Mouse (Mus musculus): ENCODE data around the gene 2210017I01Rik. TPM values are rescaled to one million over a fixed set of nuclear protein-coding genes. Genes with fewer than 3 reads are reported as not detected.

2210017I01Rik gene
- total RNA-seq (2017), result not detected in 2 replicates

GRCm38 (mm10) chr3:92607392-92607791, at the start of gene 2210017I01Rik:
Gene 2210017I01Rik, minus strand, starts transcription at chr3:92607492.
- ATAC-seq (ENCODE audit: extremely low read depth, insufficient number of reproducible peaks, low FRiP score, poor library complexity, severe bottlenecking), result no peak

- no peak for ATAC-seq (ENCODE audit: extremely low read depth, insufficient number of reproducible peaks, low FRiP score, poor library complexity, severe bottlenecking)
Measured at GRCm38 (mm10) chr3:92656826-92657225, 49.5 kb upstream of the 2210017I01Rik start, which contains the start of gene Lce1b. Gene Lce1b, minus strand, starts transcription at chr3:92656926.

- no peak for ATAC-seq (ENCODE audit: extremely low read depth, insufficient number of reproducible peaks, low FRiP score, poor library complexity, severe bottlenecking)
Measured at GRCm38 (mm10) chr3:92648207-92648606, 40.9 kb upstream of the 2210017I01Rik start, which contains the start of gene Lce1a1. Gene Lce1a1, minus strand, starts transcription at chr3:92648307.

- no peak for ATAC-seq (ENCODE audit: extremely low read depth, insufficient number of reproducible peaks, low FRiP score, poor library complexity, severe bottlenecking)
Measured at GRCm38 (mm10) chr3:92639854-92640253, 32.6 kb upstream of the 2210017I01Rik start.

GRCm38 (mm10) chr3:92638653-92638991, 31.3 kb upstream of the 2210017I01Rik start:
- no peak for ATAC-seq (ENCODE audit: extremely low read depth, insufficient number of reproducible peaks, low FRiP score, poor library complexity, severe bottlenecking)

GRCm38 (mm10) chr3:92637745-92638652, 30.7 kb upstream of the 2210017I01Rik start:
- ATAC-seq (ENCODE audit: extremely low read depth, insufficient number of reproducible peaks, low FRiP score, poor library complexity, severe bottlenecking), result no peak

- no peak for ATAC-seq (ENCODE audit: extremely low read depth, insufficient number of reproducible peaks, low FRiP score, poor library complexity, severe bottlenecking)
Measured at GRCm38 (mm10) chr3:92621560-92621959, 14.3 kb upstream of the 2210017I01Rik start, which contains the start of gene Lce6a. Gene Lce6a, minus strand, starts transcription at chr3:92621660.

- no peak for ATAC-seq (ENCODE audit: extremely low read depth, insufficient number of reproducible peaks, low FRiP score, poor library complexity, severe bottlenecking)
Measured at GRCm38 (mm10) chr3:92609804-92610203, 2.5 kb upstream of the 2210017I01Rik start.

GRCm38 (mm10) chr3:92602169-92602568, 5.1 kb downstream of the 2210017I01Rik start:
- ATAC-seq (ENCODE audit: extremely low read depth, insufficient number of reproducible peaks, low FRiP score, poor library complexity, severe bottlenecking), result no peak

GRCm38 (mm10) chr3:92600456-92600855, 6.8 kb downstream of the 2210017I01Rik start:
- ATAC-seq (ENCODE audit: extremely low read depth, insufficient number of reproducible peaks, low FRiP score, poor library complexity, severe bottlenecking), result no peak

- ATAC-seq (ENCODE audit: extremely low read depth, insufficient number of reproducible peaks, low FRiP score, poor library complexity, severe bottlenecking), result no peak
Measured at GRCm38 (mm10) chr3:92599973-92600372, 7.3 kb downstream of the 2210017I01Rik start.

GRCm38 (mm10) chr3:92598429-92598828, 8.9 kb downstream of the 2210017I01Rik start:
- no peak for ATAC-seq (ENCODE audit: extremely low read depth, insufficient number of reproducible peaks, low FRiP score, poor library complexity, severe bottlenecking)

GRCm38 (mm10) chr3:92588858-92589257, 18.4 kb downstream of the 2210017I01Rik start, which contains the start of gene Smcp:
Gene Smcp, minus strand, starts transcription at chr3:92588997.
- no peak for ATAC-seq (ENCODE audit: extremely low read depth, insufficient number of reproducible peaks, low FRiP score, poor library complexity, severe bottlenecking)

- ATAC-seq (ENCODE audit: extremely low read depth, insufficient number of reproducible peaks, low FRiP score, poor library complexity, severe bottlenecking), result no peak
Measured at GRCm38 (mm10) chr3:92587190-92587589, 20.1 kb downstream of the 2210017I01Rik start.

- ATAC-seq (ENCODE audit: extremely low read depth, insufficient number of reproducible peaks, low FRiP score, poor library complexity, severe bottlenecking), result no peak
Measured at GRCm38 (mm10) chr3:92585055-92585454, 22.2 kb downstream of the 2210017I01Rik start.

- no peak for ATAC-seq (ENCODE audit: extremely low read depth, insufficient number of reproducible peaks, low FRiP score, poor library complexity, severe bottlenecking)
Measured at GRCm38 (mm10) chr3:92583164-92583826, 24.0 kb downstream of the 2210017I01Rik start.

- ATAC-seq (ENCODE audit: extremely low read depth, insufficient number of reproducible peaks, low FRiP score, poor library complexity, severe bottlenecking), result no peak
Measured at GRCm38 (mm10) chr3:92579508-92579907, 27.8 kb downstream of the 2210017I01Rik start.

GRCm38 (mm10) chr3:92578652-92579413, 28.5 kb downstream of the 2210017I01Rik start:
- no peak for ATAC-seq (ENCODE audit: extremely low read depth, insufficient number of reproducible peaks, low FRiP score, poor library complexity, severe bottlenecking)

- no peak for ATAC-seq (ENCODE audit: extremely low read depth, insufficient number of reproducible peaks, low FRiP score, poor library complexity, severe bottlenecking)
Measured at GRCm38 (mm10) chr3:92573449-92574041, 33.7 kb downstream of the 2210017I01Rik start, which contains the start of gene Ivl. Gene Ivl, minus strand, starts transcription at chr3:92573735.
